Mouse (Mus musculus) midbrain, postnatal 0 days (tissue): Measurements from ENCODE around the gene Coasy. TPM values are rescaled to one million over a fixed set of nuclear protein-coding genes. Genes with fewer than 3 reads are reported as not detected.

Experiments
- ATAC-seq: fragments of 200-750 bp; cut with Nextera tagmentation; 2 replicates; pipeline ENCODE4 v1.8.0; 2017; ENCODE audit warnings: moderate number of reproducible peaks, mild to moderate bottlenecking, moderate TSS enrichment, moderate library complexity; ENCODE audit not compliant: low FRiP score
- DNase-seq: peaks from one replicate; pipeline ENCODE4 v3.0.0-alpha.2; 2015; ENCODE audit warnings: low spot score
- H3K27ac ChIP-seq: fragments of 300-500 bp; sonication (generic); 2 replicates; pipeline ENCODE4 v1.5.1; 2014; ENCODE audit warnings: low read depth, mild to moderate bottlenecking, low read length, mixed read lengths
- H3K27me3 ChIP-seq: fragments of 300-500 bp; sonication (generic); 2 replicates; pipeline ENCODE4 v1.6.1; 2014; ENCODE audit warnings: low read length, control low read depth, mixed read lengths; ENCODE audit not compliant: insufficient read depth
- H3K36me3 ChIP-seq: fragments of 300-500 bp; sonication (generic); 2 replicates; pipeline ENCODE4 v1.6.1; 2014; ENCODE audit warnings: low read length, control low read depth, mixed read lengths; ENCODE audit not compliant: insufficient read depth
- H3K4me1 ChIP-seq: fragments of 300-500 bp; sonication (generic); 2 replicates; pipeline ENCODE4 v1.6.1; 2014; ENCODE audit warnings: mild to moderate bottlenecking, control low read depth, antibody characterized with exemption, low read length, mixed read lengths; ENCODE audit not compliant: insufficient read depth
- H3K4me2 ChIP-seq: fragments of 300-500 bp; sonication (generic); 2 replicates; pipeline ENCODE4 v1.6.1; 2014; ENCODE audit warnings: low read depth, mild to moderate bottlenecking, low read length, mixed read lengths; ENCODE audit not compliant: poor library complexity, severe bottlenecking
- H3K4me3 ChIP-seq: fragments of 300-500 bp; sonication (generic); 2 replicates; pipeline ENCODE4 v1.5.1; 2014; ENCODE audit warnings: low read depth, mild to moderate bottlenecking, low read length, moderate library complexity
- H3K9ac ChIP-seq: fragments of 300-500 bp; sonication (generic); replicated peaks from 2 replicates; pipeline ENCODE4 v1.6.1; 2014; ENCODE audit warnings: mild to moderate bottlenecking, low read length, moderate library complexity, mixed read lengths; ENCODE audit not compliant: poor library complexity, severe bottlenecking
- H3K9me3 ChIP-seq: fragments of 300-500 bp; sonication (generic); 2 replicates; pipeline ENCODE4 v1.6.1; 2016; ENCODE audit warnings: low read length, control low read depth
- CTCF ChIP-seq: IDR thresholded peaks from 2 replicates; pipeline ENCODE4 v1.5.1; 2016; ENCODE audit warnings: antibody characterized with exemption, mild to moderate bottlenecking
- WGBS: fragments of 180-500 bp; shearing (Covaris S2); extraction: QIAGEN DNeasy Blood & Tissue Kit; methylation state at CpG from one replicate; pipeline ENCODE4 v1.1.7; 2014; 5-methylcytosine and 5-hydroxymethylcytosine counted together
- polyA plus RNA-seq: library from polyadenylated mRNA; unstranded; fragments of >200 nt; fragmentation: Nextera tagmentation; extraction: Ambion mirVana; gene quantifications from 2 replicates; pipeline ENCODE4 v1.2.1, GENCODE M21; 2015
- total RNA-seq: library from RNA; depleted of rRNA; stranded (reverse); fragments of >200 nt; gene quantifications from 2 replicates; pipeline ENCODE4 v1.2.3, GENCODE M21; 2014

Coasy gene
- total and polyA plus RNA-seq, 2 experiments from 2014 or later = 31.5 to 48.7 TPM

DNA sequence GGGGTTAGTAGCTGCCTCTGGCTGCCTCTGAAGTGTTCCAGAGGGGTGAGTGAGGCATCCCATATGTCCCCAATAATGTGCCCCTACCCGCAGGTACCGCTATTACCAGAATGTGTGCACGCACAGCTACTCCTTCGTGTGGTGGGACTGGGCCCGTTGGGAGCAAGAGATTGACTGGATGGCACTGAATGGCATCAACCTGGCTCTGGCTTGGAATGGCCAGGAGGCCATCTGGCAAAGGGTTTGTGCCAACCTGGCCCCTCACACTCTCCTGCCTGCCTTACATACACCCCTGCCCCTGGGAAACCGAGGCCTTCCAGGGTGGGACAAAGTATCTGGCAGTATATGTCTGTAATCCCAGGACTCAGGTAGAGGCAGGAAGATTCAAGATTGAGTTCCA is 11.4 kb upstream of the Coasy start:
- DNase-seq (no peak), ATAC-seq (no peak)
- Histone ChIP-seq H3K27ac (no peak overlapping the region), H3K27me3 (no peaks in the 10 kb centered on the region), H3K4me3 (peak overlapping the region; percentile 80; the same call in 1 of the 2 replicates), H3K4me1 (peaks cover 6% of the 10 kb centered on the region), H3K9me3 (no peaks in the 10 kb centered on the region), H3K36me3 (no peaks in the 10 kb centered on the region), H3K4me2 (peak overlapping the region; percentile 98), H3K9ac (no peak overlapping the region)
- WGBS = 78% methylated on average over 6 of the region's 6 CpGs
- no peak for TF ChIP-seq CTCF

DNA sequence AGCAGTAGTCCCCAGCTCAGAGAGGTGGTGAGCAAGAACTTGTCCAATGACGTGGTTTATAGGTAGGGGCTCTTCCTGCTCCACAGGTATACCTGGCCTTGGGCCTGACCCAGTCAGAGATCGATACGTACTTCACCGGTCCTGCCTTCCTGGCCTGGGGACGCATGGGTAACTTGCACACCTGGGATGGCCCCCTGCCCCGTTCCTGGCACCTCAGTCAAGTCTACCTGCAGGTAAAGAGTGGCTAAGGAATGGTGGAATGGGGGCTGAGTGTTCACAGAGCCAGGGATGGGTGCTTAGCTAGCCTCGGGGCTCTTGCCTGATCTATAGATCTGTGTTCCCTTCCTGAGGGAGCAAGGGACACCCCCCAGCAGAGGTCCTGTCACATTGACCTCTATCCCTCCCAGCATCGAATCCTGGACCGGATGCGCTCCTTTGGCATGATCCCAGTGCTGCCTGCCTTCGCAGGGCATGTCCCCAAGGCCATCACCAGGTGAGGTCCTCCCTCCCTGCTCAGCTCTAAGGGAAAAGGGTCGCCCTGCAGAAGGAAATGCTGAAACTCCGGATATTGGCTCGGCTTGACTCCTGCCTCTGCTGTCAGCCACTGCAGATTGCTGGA is 10.4 kb upstream of the Coasy start:
- Histone ChIP-seq H3K9me3 (no peaks in the 10 kb centered on the region), H3K4me1 (peaks cover 6% of the 10 kb centered on the region), H3K9ac (no peak overlapping the region), H3K36me3 (no peaks in the 10 kb centered on the region), H3K27me3 (no peaks in the 10 kb centered on the region), H3K4me2 (no peak overlapping the region), H3K4me3 (no peak overlapping the region), H3K27ac (no peak overlapping the region)
- 76% methylated on average over 14 of the region's 14 CpGs for WGBS
- ATAC-seq (no peak), DNase-seq (no peak)
- no peak for TF ChIP-seq CTCF

DNA sequence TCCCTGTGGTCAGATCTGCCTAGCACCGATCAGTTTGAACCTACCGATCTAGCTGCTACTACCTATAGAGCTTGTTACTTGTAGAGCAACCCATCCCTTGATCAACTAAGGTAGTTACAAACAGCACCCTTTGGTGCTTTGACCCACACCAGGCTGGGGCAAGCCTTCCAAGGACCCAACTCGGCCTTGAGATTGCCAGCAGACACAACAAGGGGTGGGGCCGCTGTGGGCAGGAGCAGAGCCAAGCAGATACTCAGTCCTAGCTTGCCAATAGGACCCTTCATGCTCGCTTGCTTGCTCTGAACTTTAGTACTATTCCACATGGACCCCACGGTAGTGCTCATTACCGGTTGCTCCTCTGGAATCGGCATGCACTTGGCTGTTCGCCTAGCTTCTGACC is 4.2 kb upstream of the Coasy start, which contains the start of gene Hsd17b1:
Gene Hsd17b1, plus strand, starts transcription at position 291 of the 400 bp plus-strand sequence.
- Histone ChIP-seq H3K9ac (no peak within 1 kb of the TSS), H3K27ac (no peak within 1 kb of the TSS), H3K4me2 (no peak within 1 kb of the TSS), H3K36me3 (peaks cover 3% of the 10 kb centered on the region; the same call in 1 of the 2 replicates), H3K27me3 (peaks cover 29% of the 10 kb centered on the region), H3K4me3 (no peak within 1 kb of the TSS), H3K4me1 (peaks cover 3% of the 10 kb centered on the region; the same call in 1 of the 2 replicates), H3K9me3 (no peaks in the 10 kb centered on the region)
- 72% methylated on average over 9 of the region's 9 CpGs for WGBS
- TF ChIP-seq CTCF = no peak
- no peak for ATAC-seq
- DNase-seq = no peak

DNA sequence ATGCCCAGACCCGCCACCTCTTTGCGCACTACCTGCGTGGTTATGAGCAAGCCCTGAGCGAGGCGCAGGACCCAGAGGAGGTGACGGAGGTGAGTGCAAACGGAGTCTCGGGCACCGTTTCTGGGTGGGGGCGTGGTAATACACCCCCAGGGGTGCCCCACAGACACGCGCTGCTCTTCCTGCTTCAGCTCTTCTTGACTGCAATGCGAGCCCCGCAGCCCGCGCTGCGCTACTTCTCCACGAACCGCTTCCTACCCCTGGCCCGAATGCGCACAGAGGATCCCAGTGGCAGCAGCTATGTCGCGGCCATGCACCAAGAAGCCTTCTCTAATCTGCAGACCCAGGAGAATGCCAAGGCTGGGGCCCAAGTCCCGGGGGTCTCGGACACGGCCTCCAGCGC is 2.6 kb upstream of the Coasy start:
- Histone ChIP-seq H3K9me3 (no peaks in the 10 kb centered on the region), H3K4me1 (peaks cover 8% of the 10 kb centered on the region; the same call in 1 of the 2 replicates), H3K27me3 (peaks cover 29% of the 10 kb centered on the region), H3K27ac (no peak overlapping the region), H3K9ac (no peak overlapping the region), H3K4me3 (no peak overlapping the region), H3K36me3 (peaks cover 4% of the 10 kb centered on the region; the same call in 1 of the 2 replicates), H3K4me2 (no peak overlapping the region)
- DNase-seq = no peak
- ATAC-seq = no peak
- TF ChIP-seq CTCF = no peak
- 8% methylated on average over 27 of the region's 27 CpGs for WGBS

DNA sequence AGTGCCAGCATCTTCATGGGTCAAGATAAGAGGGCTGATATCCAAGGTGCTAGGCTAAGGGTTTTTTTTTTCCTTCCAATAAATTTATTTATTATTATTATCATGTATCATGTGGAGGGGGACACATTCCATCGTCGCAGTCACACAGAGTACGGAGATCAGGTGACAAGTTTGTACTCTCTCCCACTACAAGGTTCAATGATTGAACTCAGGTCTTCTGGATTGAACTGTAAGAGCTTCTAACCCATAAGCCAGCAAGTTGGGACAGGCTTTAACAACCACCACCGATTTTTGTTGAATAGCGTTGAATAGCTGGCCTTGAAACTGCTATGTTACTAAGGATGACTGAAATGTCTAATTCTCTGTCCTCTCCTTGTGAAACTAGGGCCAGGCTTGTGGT is 1.9 kb upstream of the Coasy start:
- no peak for TF ChIP-seq CTCF
- 65% methylated on average over 5 of the region's 5 CpGs for WGBS

DNA sequence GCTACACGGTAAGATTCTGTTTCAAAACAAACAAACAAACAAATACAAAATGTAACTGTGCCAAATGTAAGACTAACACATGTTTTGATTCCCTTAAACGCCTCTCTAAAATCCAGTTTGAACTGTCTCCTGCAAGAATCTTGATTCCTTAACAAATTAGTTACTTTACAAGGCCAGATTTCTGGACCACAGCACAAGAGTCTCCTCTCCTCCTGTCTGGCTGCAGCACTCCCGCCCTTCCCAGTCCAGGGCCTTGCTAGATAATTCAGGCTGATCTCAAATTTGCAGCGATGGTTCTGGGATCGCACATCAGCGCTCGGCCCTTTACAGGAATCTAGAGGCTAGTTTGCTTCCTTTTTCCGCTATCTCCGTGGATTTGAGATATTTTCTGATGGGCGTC is 706 bp upstream of the Coasy start:
- 4% methylated on average over 10 of the region's 10 CpGs for WGBS
- Histone ChIP-seq H3K9me3 (no peaks in the 10 kb centered on the region), H3K4me3 (peak overlapping the region; percentile 66), H3K4me2 (peak overlapping the region; percentile 99), H3K4me1 (peaks cover 12% of the 10 kb centered on the region; the same call in 1 of the 2 replicates), H3K9ac (no peak overlapping the region), H3K27ac (peak overlapping the region; percentile 80; the same call in 1 of the 2 replicates), H3K36me3 (peaks cover 8% of the 10 kb centered on the region; the same call in 1 of the 2 replicates), H3K27me3 (peaks cover 29% of the 10 kb centered on the region)
- DNase-seq = no peak
- no peak for TF ChIP-seq CTCF
- no peak for ATAC-seq

More for the DNA sequence above, 1.9 kb upstream of the Coasy start:
- ATAC-seq (no peak), DNase-seq (no peak)
- Histone ChIP-seq H3K4me1 (peaks cover 8% of the 10 kb centered on the region; the same call in 1 of the 2 replicates), H3K36me3 (peaks cover 8% of the 10 kb centered on the region; the same call in 1 of the 2 replicates), H3K27me3 (peaks cover 29% of the 10 kb centered on the region), H3K27ac (no peak overlapping the region), H3K9me3 (no peaks in the 10 kb centered on the region), H3K9ac (no peak overlapping the region), H3K4me2 (no peak overlapping the region), H3K4me3 (no peak overlapping the region)
